Mouse (Mus musculus) neural tube, embryonic 11.5 days (tissue): ENCODE data around the gene Tstd2. TPM values are rescaled to one million over a fixed set of nuclear protein-coding genes. Genes with fewer than 3 reads are reported as not detected.

Experiments used
- ATAC-seq: fragments of 200-750 bp; cut with Nextera tagmentation; 2 replicates; pipeline ENCODE4 v1.8.0; 2017; ENCODE audit warnings: moderate number of reproducible peaks, mild to moderate bottlenecking, moderate TSS enrichment, moderate library complexity; ENCODE audit not compliant: insufficient read depth, low FRiP score, low TSS enrichment
- DNase-seq: peaks from one replicate; pipeline ENCODE4 v3.0.0-alpha.2; 2015; ENCODE audit warnings: low spot score
- H3K27ac ChIP-seq: fragments of 300-500 bp; sonication (generic); 2 replicates; pipeline ENCODE4 v1.5.1; 2014; ENCODE audit warnings: low read depth, mild to moderate bottlenecking, low read length
- H3K27me3 ChIP-seq: fragments of 300-500 bp; sonication (generic); 2 replicates; pipeline ENCODE4 v1.6.1; 2014; ENCODE audit warnings: mild to moderate bottlenecking, low read length, mixed read lengths; ENCODE audit not compliant: control insufficient read depth, insufficient read depth
- H3K36me3 ChIP-seq: fragments of 300-500 bp; sonication (generic); 2 replicates; pipeline ENCODE4 v1.6.1; 2014; ENCODE audit warnings: mild to moderate bottlenecking, low read length, moderate library complexity, mixed read lengths; ENCODE audit not compliant: control insufficient read depth, insufficient read depth
- H3K4me1 ChIP-seq: fragments of 300-500 bp; sonication (generic); 2 replicates; pipeline ENCODE4 v1.6.1; 2014; ENCODE audit warnings: low read length, mixed read lengths; ENCODE audit not compliant: control insufficient read depth, insufficient read depth
- H3K4me2 ChIP-seq: fragments of 300-500 bp; sonication (generic); 2 replicates; pipeline ENCODE4 v1.6.1; 2014; ENCODE audit warnings: low read depth, mild to moderate bottlenecking, moderate library complexity
- H3K4me3 ChIP-seq: fragments of 300-500 bp; sonication (generic); 2 replicates; pipeline ENCODE4 v1.5.1; 2014; ENCODE audit warnings: low read depth, low read length
- H3K9ac ChIP-seq: fragments of 300-500 bp; sonication (generic); 2 replicates; pipeline ENCODE4 v1.6.1; 2014; ENCODE audit warnings: mild to moderate bottlenecking, low read length
- H3K9me3 ChIP-seq: fragments of 300-500 bp; sonication (generic); 2 replicates; pipeline ENCODE4 v1.6.1; 2016; ENCODE audit warnings: low read length; ENCODE audit not compliant: control insufficient read depth
- WGBS: fragments of 180-500 bp; shearing (Covaris S2); extraction: QIAGEN DNeasy Blood & Tissue Kit; methylation state at CpG from one replicate; pipeline ENCODE4 v1.1.7; 2014; 5-methylcytosine and 5-hydroxymethylcytosine counted together
- polyA plus RNA-seq: library from polyadenylated mRNA; unstranded; fragments of >200 nt; fragmentation: Nextera tagmentation; extraction: Ambion mirVana; gene quantifications from 2 replicates; pipeline ENCODE4 v1.2.1, GENCODE M21; 2014

Gene Tstd2
- polyA plus RNA-seq, 1 experiment from 2014 or later = 32.5 TPM

- ATAC-seq = no peak
- Histone ChIP-seq H3K9me3 (no peaks in the 10 kb centered on the region), H3K4me3 (no peak overlapping the region), H3K36me3 (no peaks in the 10 kb centered on the region), H3K27me3 (no peaks in the 10 kb centered on the region), H3K9ac (no peak overlapping the region), H3K4me1 (no peaks in the 10 kb centered on the region), H3K4me2 (no peak overlapping the region), H3K27ac (no peak overlapping the region)
- DNase-seq = no peak
- WGBS = 86% methylated on average over 3 of the region's 3 CpGs
Measured at GRCm38 (mm10) chr4:46068060-46068459, 70.4 kb downstream of the Tstd2 start.

GRCm38 (mm10) chr4:46065695-46066340 lies 72.7 kb downstream of the Tstd2 start:
- 78% methylated on average over 8 of the region's 8 CpGs for WGBS
- no peak overlapping the region for H3K4me2 ChIP-seq
- no peak overlapping the region for H3K9ac ChIP-seq
- DNase-seq = no peak
- ATAC-seq = no peak
- H3K27me3 ChIP-seq = no peaks in the 10 kb centered on the region
- no peak overlapping the region for H3K27ac ChIP-seq
- H3K4me3 ChIP-seq = no peak overlapping the region
- no peaks in the 10 kb centered on the region for H3K9me3 ChIP-seq
- no peaks in the 10 kb centered on the region for H3K4me1 ChIP-seq
- H3K36me3 ChIP-seq = no peaks in the 10 kb centered on the region

DNA sequence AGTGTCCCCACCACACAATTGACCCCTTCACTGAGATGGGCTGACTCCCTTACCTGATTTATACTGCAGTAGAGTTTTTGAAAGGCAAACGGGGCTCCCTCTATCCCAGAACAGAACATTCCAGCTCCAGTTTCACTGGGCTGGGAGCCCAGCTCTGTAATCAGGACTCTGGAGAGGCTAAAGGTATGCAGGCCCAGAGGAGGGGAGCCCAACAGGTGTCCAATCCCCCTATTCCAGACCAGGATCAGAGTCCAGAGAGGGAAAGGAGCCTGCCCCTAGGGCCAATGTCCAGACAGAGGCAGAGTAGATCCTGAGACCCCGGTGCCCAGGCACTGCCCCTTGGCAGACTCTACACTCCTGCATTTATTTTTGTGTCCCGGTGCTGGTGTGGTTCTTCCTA lies 73.5 kb downstream of the Tstd2 start:
- no peaks in the 10 kb centered on the region for H3K36me3 ChIP-seq
- DNase-seq (no peak), ATAC-seq (no peak)
- 76% methylated on average over 3 of the region's 3 CpGs for WGBS
- H3K27me3 ChIP-seq = no peaks in the 10 kb centered on the region
- no peaks in the 10 kb centered on the region for H3K9me3 ChIP-seq
- no peak overlapping the region for H3K9ac ChIP-seq
- H3K4me2 ChIP-seq = no peak overlapping the region
- H3K27ac ChIP-seq = no peak overlapping the region
- H3K4me1 ChIP-seq = no peaks in the 10 kb centered on the region
- no peak overlapping the region for H3K4me3 ChIP-seq

Other genes starting within 250 kb of the Tstd2 start
- gene Ccdc180, start 248.4 kb downstream of the Tstd2 start, polyA plus RNA-seq = 0.05 TPM in 1 of 2 replicates, not detected in the other
- gene Tdrd7, start 173.4 kb downstream of the Tstd2 start, polyA plus RNA-seq = 16.7 and 18.6 TPM in 2 replicates
- gene Tmod1, start 99.8 kb downstream of the Tstd2 start, polyA plus RNA-seq = 5.2 and 5.7 TPM in 2 replicates
- gene Ncbp1, start 81 bp downstream of the Tstd2 start, polyA plus RNA-seq = 134 and 145 TPM in 2 replicates
- 24.9 and 28.4 TPM in 2 replicates for gene Xpa, start 57.6 kb upstream of the Tstd2 start, polyA plus RNA-seq
- not detected in 2 replicates for gene Foxe1, start 204.9 kb upstream of the Tstd2 start, polyA plus RNA-seq